Mouse (Mus musculus) bone marrow macrophage, adult 2 months (primary cell): Measurements from ENCODE around the gene Tmem243. TPM values are rescaled to one million over a fixed set of nuclear protein-coding genes. Genes with fewer than 3 reads are reported as not detected.
"Not testable (repeated sequence)": the region's sequence is repeated elsewhere in the genome, so short reads cannot be mapped to it uniquely, and the experiment has no call there.

Source experiments
- H3K27ac ChIP-seq: 2 replicates; pipeline ENCODE4 v1.5.1; 2012; ENCODE audit warnings: low read depth, low read length; ENCODE audit not compliant: insufficient read depth
- H3K4me1 ChIP-seq: 2 replicates; pipeline ENCODE4 v1.6.1; 2012; ENCODE audit warnings: low read length; ENCODE audit not compliant: control insufficient read depth, insufficient read depth
- H3K4me3 ChIP-seq: 2 replicates; pipeline ENCODE4 v1.5.1; 2012; ENCODE audit warnings: mild to moderate bottlenecking, low read length, moderate library complexity; ENCODE audit not compliant: insufficient read depth
- CTCF ChIP-seq: IDR thresholded peaks from 2 replicates; pipeline ENCODE4 v1.5.1; 2012; ENCODE audit warnings: low read depth, mild to moderate bottlenecking, low read length, moderate library complexity
- POLR2A ChIP-seq: IDR thresholded peaks from 2 replicates; pipeline ENCODE4 v1.6.1; 2012; ENCODE audit warnings: mild to moderate bottlenecking, low read depth, low read length, borderline replicate concordance
- polyA plus RNA-seq: library from polyadenylated mRNA; stranded (reverse); fragments of >200 nt; gene quantifications from 2 replicates; pipeline ENCODE4 v1.2.4, GENCODE M21; 2012; ENCODE audit not compliant: missing spikeins, insufficient read depth, insufficient read length

The Tmem243 gene
- polyA plus RNA-seq, 1 experiment, result 99.2 TPM

DNA sequence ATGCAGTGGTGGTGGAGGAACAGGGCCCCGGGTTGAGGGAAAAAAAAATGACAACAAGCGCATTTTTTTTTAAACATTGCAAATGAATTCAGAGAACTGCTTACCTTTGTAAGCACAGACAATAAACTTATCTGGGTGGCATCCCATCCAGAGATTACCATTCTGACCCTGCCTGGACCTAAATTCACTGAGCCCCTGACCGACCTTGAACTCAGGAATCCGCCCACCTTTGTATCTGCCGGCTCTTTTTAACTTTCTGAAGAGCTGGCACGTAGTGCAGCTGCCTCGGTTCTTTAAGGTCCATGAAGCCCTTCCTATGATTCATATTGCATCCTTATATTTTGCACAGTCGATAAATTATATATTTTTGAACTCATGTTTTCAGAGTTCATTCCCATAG is 65.9 kb downstream of the Tmem243 start:
- TF ChIP-seq POLR2A, result no peak
- no peak for TF ChIP-seq CTCF
- no peaks in the 10 kb centered on the region for H3K4me1 ChIP-seq
- H3K4me3 ChIP-seq, result no peak overlapping the region
- H3K27ac ChIP-seq, result no peak overlapping the region

DNA sequence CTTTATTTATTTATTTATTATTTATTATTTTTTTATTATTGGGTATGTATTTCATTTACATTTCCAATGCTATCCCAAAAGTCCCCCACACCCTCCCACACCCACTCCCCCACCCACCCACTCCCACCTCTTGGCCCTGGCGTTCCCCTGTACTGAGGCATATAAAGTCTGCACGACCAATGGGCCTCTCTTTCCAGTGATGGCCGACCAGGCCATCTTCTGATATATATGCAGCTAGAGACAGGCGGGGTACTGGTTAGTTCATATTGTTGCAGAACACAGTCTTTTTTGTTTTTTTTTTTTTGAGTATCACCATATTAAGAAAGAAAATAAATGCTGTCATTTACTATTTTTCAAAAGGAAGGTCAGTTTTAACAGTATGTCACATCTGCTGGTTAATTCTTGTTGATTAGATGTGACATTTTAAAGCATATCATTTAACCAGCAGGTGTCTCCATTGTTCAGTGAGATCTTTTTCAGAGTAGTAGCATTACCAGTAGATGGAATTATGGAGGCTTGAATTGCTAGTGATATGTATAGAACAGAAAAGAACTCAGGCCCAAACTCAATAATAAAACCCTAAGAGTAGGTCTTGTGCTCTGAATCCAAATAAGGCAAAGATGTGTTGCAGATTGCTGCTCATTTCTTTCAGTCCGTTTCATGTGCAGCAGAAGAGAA is 69.0 kb downstream of the Tmem243 start:
- H3K4me3 ChIP-seq, H3K27ac ChIP-seq: not testable (repeated sequence)

DNA sequence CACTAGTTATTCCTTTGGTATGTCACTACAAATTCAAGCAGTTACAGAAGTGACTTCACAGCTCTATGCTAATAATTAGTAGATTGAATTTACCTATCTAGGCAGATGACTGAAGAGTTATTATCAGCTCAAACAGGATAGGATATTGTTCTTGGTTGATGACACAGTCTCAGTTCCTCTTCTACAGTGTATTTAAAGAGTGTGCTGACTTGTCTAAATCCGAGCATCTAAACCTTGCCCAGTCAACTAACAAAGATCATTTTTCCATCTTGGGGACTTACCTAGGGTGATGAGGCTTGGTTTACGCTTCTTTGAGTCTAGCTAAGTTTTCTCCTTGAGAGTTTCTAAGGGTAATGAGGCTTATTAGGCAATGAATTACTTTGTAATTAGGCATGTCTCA is 72.8 kb downstream of the Tmem243 start:
- Histone ChIP-seq H3K4me3 (no peak overlapping the region), H3K27ac (no peak overlapping the region), H3K4me1 (no peaks in the 10 kb centered on the region)
- TF ChIP-seq CTCF (no peak), POLR2A (no peak)

More for the DNA sequence above, 69.0 kb downstream of the Tmem243 start:
- H3K4me1 ChIP-seq, result not testable (repeated sequence)

DNA sequence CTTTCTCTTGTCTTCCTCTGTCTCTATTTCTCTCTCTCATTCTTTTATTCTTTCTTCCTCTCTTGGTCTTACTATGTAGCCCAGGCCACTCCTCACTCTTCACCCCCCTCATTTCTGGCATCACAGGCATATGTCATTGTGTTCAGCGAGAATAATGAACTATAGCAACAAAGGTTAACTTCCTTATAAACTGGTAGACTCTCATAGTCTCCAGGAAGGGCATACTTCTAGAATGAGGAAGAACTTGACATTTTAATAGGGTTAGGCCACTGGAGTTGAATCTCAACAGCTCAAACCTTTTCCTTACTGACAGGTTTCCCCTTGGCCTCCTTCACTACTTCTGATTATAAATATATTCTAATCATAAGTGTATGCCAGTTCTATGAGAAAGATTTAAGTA is 86.0 kb downstream of the Tmem243 start:
- Histone ChIP-seq H3K4me1 (peaks cover 3% of the 10 kb centered on the region; the same call in 1 of the 2 replicates), H3K4me3 (no peak overlapping the region), H3K27ac (no peak overlapping the region)
- TF ChIP-seq POLR2A (no peak), CTCF (no peak)

Other genes with a start within 250 kb of the Tmem243 start
- gene Abcb4, start 207.0 kb upstream of the Tmem243 start, polyA plus RNA-seq, result 8.1 and 11.2 TPM in 2 replicates
- gene Crot, start 103.3 kb upstream of the Tmem243 start, polyA plus RNA-seq, result 30.7 and 32.0 TPM in 2 replicates
- gene Dmtf1, start 61.1 kb downstream of the Tmem243 start, polyA plus RNA-seq, result 27.3 and 30.5 TPM in 2 replicates
- gene 9330182L06Rik, start 165.4 kb downstream of the Tmem243 start, polyA plus RNA-seq, result 0.98 and 1.1 TPM in 2 replicates